ENCODE assay signal across 9 mouse cellular contexts in genomic region chr19:53697376-53698126, GRCm38 (mm10). TPM values are rescaled to one million over a fixed set of nuclear protein-coding genes. Genes with fewer than 3 reads are reported as not detected.
DNase-seq lines count a peak whose midpoint lies in the region; ATAC-seq lines count a peak whose summit lies in the region.
"Had no signal": no experiment of that assay in that cellular context is flagged by ENCODE, and none has a peak within 500 bp of the region (broad histone marks: within the 10 kb centered on the region; RNA-seq: fewer than 3 reads in every experiment).

No protein-coding gene starts in this region.

- H3K4me1 ChIP-seq in neural tube, embryonic 11.5 days (ENCODE audit: control insufficient read depth, insufficient read depth, low read length): no peaks in the 10 kb centered on the region
- peaks cover 6% of the 10 kb centered on the region for H3K4me1 ChIP-seq in forebrain, embryonic 11.5 days (replicated peaks; ENCODE audit: control insufficient read depth, insufficient read depth, low read length)
- peaks cover 38% of the 10 kb centered on the region for H3K4me1 ChIP-seq in heart, embryonic 16.5 days (ENCODE audit: control insufficient read depth, insufficient read depth, low read length)

- WGBS in neural tube, embryonic 11.5 days: 47% methylated on average over 24 of the region's 24 CpGs
- 30% methylated on average over 24 of the region's 24 CpGs for WGBS in forebrain, embryonic 11.5 days
- WGBS in heart, embryonic 16.5 days: 30% methylated on average over 24 of the region's 24 CpGs

- H3K27ac ChIP-seq in neural tube, embryonic 11.5 days (ENCODE audit: low read depth, low read length): no peak overlapping the region
- H3K27ac ChIP-seq in forebrain, embryonic 11.5 days (ENCODE audit: low read depth, low read length): no peak overlapping the region
- peak overlapping the region; percentile 92 for H3K27ac ChIP-seq in heart, embryonic 16.5 days (ENCODE audit: low read length)
- H3K27ac ChIP-seq: liver, embryonic 14.5 days had no signal

- no peak overlapping the region for H3K4me2 ChIP-seq in neural tube, embryonic 11.5 days (ENCODE audit: low read depth)
- peak overlapping the region; percentile 8; the same call in 1 of the 2 replicates for H3K4me2 ChIP-seq in forebrain, embryonic 11.5 days (ENCODE audit: low read depth, low read length, severe bottlenecking)
- peak overlapping the region; percentile 54 for H3K4me2 ChIP-seq in heart, embryonic 16.5 days (ENCODE audit: low read depth, low read length)

- H3K27me3 ChIP-seq in neural tube, embryonic 11.5 days (ENCODE audit: control insufficient read depth, insufficient read depth, low read length): no peaks in the 10 kb centered on the region
- no peaks in the 10 kb centered on the region for H3K27me3 ChIP-seq in forebrain, embryonic 11.5 days (ENCODE audit: control insufficient read depth, insufficient read depth, low read length)
- no peaks in the 10 kb centered on the region for H3K27me3 ChIP-seq in heart, embryonic 16.5 days (ENCODE audit: control insufficient read depth, insufficient read depth, low read length)

- no peak overlapping the region for H3K9ac ChIP-seq in neural tube, embryonic 11.5 days (ENCODE audit: low read length)
- H3K9ac ChIP-seq in forebrain, embryonic 11.5 days (ENCODE audit: low read length): no peak overlapping the region
- H3K9ac ChIP-seq in heart, embryonic 16.5 days (ENCODE audit: low read length): peak overlapping the region; percentile 59
- H3K9ac ChIP-seq: liver, embryonic 14.5 days had no signal

- no peaks in the 10 kb centered on the region for H3K9me3 ChIP-seq in neural tube, embryonic 11.5 days (ENCODE audit: control insufficient read depth, low read length)
- H3K9me3 ChIP-seq in forebrain, embryonic 11.5 days (ENCODE audit: control insufficient read depth, low read length): no peaks in the 10 kb centered on the region
- H3K9me3 ChIP-seq in heart, embryonic 16.5 days (replicated peaks; ENCODE audit: control insufficient read depth, low read length): no peaks in the 10 kb centered on the region

- H3K4me3 ChIP-seq in neural tube, embryonic 11.5 days (ENCODE audit: low read depth, low read length): no peak overlapping the region
- H3K4me3 ChIP-seq in forebrain, embryonic 11.5 days (ENCODE audit: low read depth, low read length): no peak overlapping the region
- peak overlapping the region; percentile 22 for H3K4me3 ChIP-seq in heart, embryonic 16.5 days (ENCODE audit: low read length)

- DNase-seq in neural tube, embryonic 11.5 days (ENCODE audit: low spot score): peak; percentile 22
- no peak for DNase-seq in neural tube, embryonic 10.5 days (ENCODE audit: extremely low spot score, low spot score)
- DNase-seq in forebrain, embryonic 11.5 days (ENCODE audit: low spot score): peak; percentile 61
- no peak for DNase-seq in layer of hippocampus, postnatal 10 days (ENCODE audit: low spot score in 2 of 2)
- no peak for DNase-seq in ovary, postnatal 10 days (ENCODE audit: low spot score)
- DNase-seq in adrenal gland, adult 18-20 months (ENCODE audit: low spot score in 2 of 2): no peak
- DNase-seq: right cerebral cortex, postnatal 14 days had no signal

- H3K36me3 ChIP-seq in neural tube, embryonic 11.5 days (ENCODE audit: control insufficient read depth, insufficient read depth, low read length): no peaks in the 10 kb centered on the region
- H3K36me3 ChIP-seq in forebrain, embryonic 11.5 days (ENCODE audit: control insufficient read depth, insufficient read depth, low read length): no peaks in the 10 kb centered on the region
- no peaks in the 10 kb centered on the region for H3K36me3 ChIP-seq in heart, embryonic 16.5 days (ENCODE audit: control insufficient read depth, insufficient read depth)

- ATAC-seq in neural tube, embryonic 11.5 days (ENCODE audit: insufficient read depth, low FRiP score, low TSS enrichment): peak; percentile 38; the same call in 1 of the 2 replicates
- peak; percentile 74 for ATAC-seq in forebrain, embryonic 11.5 days (replicated peaks; ENCODE audit: low FRiP score)
- ATAC-seq in heart, embryonic 16.5 days (replicated peaks; ENCODE audit: extremely low read depth, insufficient read depth, low FRiP score): peak; percentile 82

RNA-seq across cellular contexts. Expression of gene Rbm20, which starts 20.4 kb away (rescaled TPM):
- polyA plus RNA-seq in neural tube, embryonic 11.5 days (2014; fragmentation: Nextera tagmentation; extraction: Ambion mirVana): 1.4 and 2.3 TPM in 2 replicates
- polyA plus RNA-seq in forebrain, embryonic 11.5 days (2014; fragmentation: Nextera tagmentation; extraction: Ambion mirVana): 4.2 and 4.6 TPM in 2 replicates
- 48.1 and 50.7 TPM in 2 replicates for polyA plus RNA-seq in heart, embryonic 16.5 days (2015; fragmentation: Nextera tagmentation; extraction: Ambion mirVana)
- total RNA-seq in layer of hippocampus, postnatal 10 days (2021): 1 to 10 TPM; 2.1 to 3.0 TPM
- total RNA-seq in adrenal gland, adult 18-20 months (2021): 1 to 10 TPM; 1.0 to 1.2 TPM

Comparison
In these comparisons a context has a peak if more than half of its experiments do, and no peak if none do; other contexts are left out.
1. DNase-seq: peak in neural tube, embryonic 11.5 days (single experiment) and forebrain, embryonic 11.5 days (single experiment); none in neural tube, embryonic 10.5 days (single experiment), layer of hippocampus, postnatal 10 days (0 of 2), ovary, postnatal 10 days (single experiment) and adrenal gland, adult 18-20 months (0 of 2).
2. Peak in every context shown above with its lines, with median percentiles within 50 percentile points of each other: ATAC-seq.